In genomic region chr2:30795271-30795888, GRCm38 (mm10) we compare ENCODE assay signal across 8 mouse cellular contexts. TPM values are rescaled to one million over a fixed set of nuclear protein-coding genes. Genes with fewer than 3 reads are reported as not detected.
A peak's percentile ranks its signal among the peaks of the same experiment; 100 is the strongest.
DNase-seq lines count a peak whose midpoint lies in the region; ATAC-seq lines count a peak whose summit lies in the region.

No protein-coding gene starts in this region.

- no peaks in the 10 kb centered on the region for H3K36me3 ChIP-seq in erythroblast, embryonic 14.5 days (ENCODE audit: control insufficient read depth)
- H3K36me3 ChIP-seq in megakaryocyte, embryonic 14.5 days (replicated peaks; ENCODE audit: low read length), result no peaks in the 10 kb centered on the region
- no peaks in the 10 kb centered on the region for H3K36me3 ChIP-seq in limb, embryonic 15.5 days
- H3K36me3 ChIP-seq in stomach, embryonic 16.5 days (ENCODE audit: control insufficient read depth, insufficient read depth, low read length), result no peaks in the 10 kb centered on the region

- H3K4me2 ChIP-seq in limb, embryonic 15.5 days, result peak overlapping the region; percentile 71; the same call in 1 of the 2 replicates
- peak overlapping the region; percentile 71 for H3K4me2 ChIP-seq in stomach, embryonic 16.5 days (ENCODE audit: low read depth, low read length)

- DNase-seq in kidney, postnatal 4 days, result no peak

- H3K4me1 ChIP-seq in erythroblast, embryonic 14.5 days (ENCODE audit: control insufficient read depth), result peaks cover 22% of the 10 kb centered on the region
- peaks cover 56% of the 10 kb centered on the region for H3K4me1 ChIP-seq in megakaryocyte, embryonic 14.5 days
- H3K4me1 ChIP-seq in limb, embryonic 15.5 days, result peaks cover 38% of the 10 kb centered on the region
- H3K4me1 ChIP-seq in stomach, embryonic 16.5 days (ENCODE audit: control insufficient read depth, insufficient read depth, low read length), result peaks cover 21% of the 10 kb centered on the region

- 61% methylated on average over 7 of the region's 7 CpGs for WGBS in limb, embryonic 15.5 days
- WGBS in stomach, embryonic 16.5 days, result 74% methylated on average over 7 of the region's 7 CpGs

- peaks cover 58% of the 10 kb centered on the region for H3K27me3 ChIP-seq in erythroblast, embryonic 14.5 days (ENCODE audit: control insufficient read depth)
- H3K27me3 ChIP-seq in megakaryocyte, embryonic 14.5 days (replicated peaks), result peaks cover 59% of the 10 kb centered on the region
- 0 out of 2 replicates have a peak, but pooled peaks cover under 1% of the 10 kb centered on the region for H3K27me3 ChIP-seq in limb, embryonic 15.5 days
- H3K27me3 ChIP-seq in stomach, embryonic 16.5 days (ENCODE audit: control insufficient read depth, insufficient read depth, low read length), result no peaks in the 10 kb centered on the region

- H3K27ac ChIP-seq in limb, embryonic 15.5 days, result peak overlapping the region; percentile 71
- peak overlapping the region; percentile 53; the same call in 1 of the 2 replicates for H3K27ac ChIP-seq in stomach, embryonic 16.5 days (ENCODE audit: low read length)

- ATAC-seq in erythroblast, adult 5-6 weeks (replicated peaks; ENCODE audit: low FRiP score, poor library complexity, severe bottlenecking), result no peak
- ATAC-seq in megakaryocyte, adult 5-6 weeks (ENCODE audit: poor library complexity, severe bottlenecking), result no peak
- ATAC-seq in limb, embryonic 15.5 days (ENCODE audit: insufficient number of reproducible peaks, low FRiP score, low TSS enrichment, low read depth), result no peak
- ATAC-seq in stomach, embryonic 16.5 days (ENCODE audit: insufficient read depth, low FRiP score), result no peak
- no peak for ATAC-seq in frontal cortex, adult (ENCODE audit: low TSS enrichment)

- no peaks in the 10 kb centered on the region for H3K9me3 ChIP-seq in erythroblast, embryonic 14.5 days (ENCODE audit: control insufficient read depth, low read length)
- no peaks in the 10 kb centered on the region for H3K9me3 ChIP-seq in megakaryocyte, embryonic 14.5 days
- H3K9me3 ChIP-seq in limb, embryonic 15.5 days, result no peaks in the 10 kb centered on the region
- H3K9me3 ChIP-seq in stomach, embryonic 16.5 days (replicated peaks; ENCODE audit: control insufficient read depth, low read length), result no peaks in the 10 kb centered on the region

- 0 out of 2 replicates have a peak overlapping the region, but pooled peaks have one; percentile 20 for H3K9ac ChIP-seq in limb, embryonic 15.5 days
- peak overlapping the region; percentile 74 for H3K9ac ChIP-seq in stomach, embryonic 16.5 days (ENCODE audit: low read length)

- H3K4me3 ChIP-seq in erythroblast, embryonic 14.5 days (replicated peaks), result peak overlapping the region; percentile 59
- H3K4me3 ChIP-seq in megakaryocyte, embryonic 14.5 days (replicated peaks), result peak overlapping the region; percentile 93
- peak overlapping the region; percentile 44; the same call in 1 of the 2 replicates for H3K4me3 ChIP-seq in limb, embryonic 15.5 days
- H3K4me3 ChIP-seq in stomach, embryonic 16.5 days (replicated peaks; ENCODE audit: low read length), result peak overlapping the region; percentile 47

RNA-seq across cellular contexts. Expression of gene 1700001O22Rik, which starts 8.1 kb away (rescaled TPM):
- polyA plus RNA-seq in erythroblast, embryonic 14.5 days (2012), result not detected in 2 replicates
- total RNA-seq in erythroblast, adult 5-6 weeks (2015; ENCODE audit: low replicate concordance), result not detected in 2 replicates
- total RNA-seq in erythroblast, adult 5-6 weeks (2017; ENCODE audit: low replicate concordance), result not detected in 2 replicates
- not detected in 2 replicates for polyA plus RNA-seq in megakaryocyte, embryonic 14.5 days (2012; ENCODE audit: insufficient read depth, low replicate concordance)
- total RNA-seq in megakaryocyte, adult 5-6 weeks (2015), result not detected in 2 replicates
- 0.45 TPM in 1 of 2 replicates, not detected in the other for total RNA-seq in megakaryocyte, adult 5-6 weeks (2017)
- polyA plus RNA-seq in limb, embryonic 15.5 days (2015; fragmentation: Nextera tagmentation; extraction: Ambion mirVana), result 2.4 and 3.1 TPM in 2 replicates
- polyA plus RNA-seq in stomach, embryonic 16.5 days (2015; fragmentation: Nextera tagmentation; extraction: Ambion mirVana), result 1.5 and 1.7 TPM in 2 replicates

RNA-seq across cellular contexts. Expression of gene Ntmt1, which starts 12.2 kb away (rescaled TPM):
- 1.8 TPM in 2 replicates for polyA plus RNA-seq in erythroblast, embryonic 14.5 days (2012)
- total RNA-seq in erythroblast, adult 5-6 weeks (2015; ENCODE audit: low replicate concordance), result 2.7 TPM in 2 replicates
- 3.9 TPM in 1 of 2 replicates, not detected in the other for total RNA-seq in erythroblast, adult 5-6 weeks (2017; ENCODE audit: low replicate concordance)
- polyA plus RNA-seq in megakaryocyte, embryonic 14.5 days (2012; ENCODE audit: insufficient read depth, low replicate concordance), result 10.3 and 36.9 TPM in 2 replicates
- 4.1 and 9.5 TPM in 2 replicates for total RNA-seq in megakaryocyte, adult 5-6 weeks (2015)
- total RNA-seq in megakaryocyte, adult 5-6 weeks (2017), result 7.9 TPM in 2 replicates
- polyA plus RNA-seq in limb, embryonic 15.5 days (2015; fragmentation: Nextera tagmentation; extraction: Ambion mirVana), result 86.3 and 89.5 TPM in 2 replicates
- polyA plus RNA-seq in stomach, embryonic 16.5 days (2015; fragmentation: Nextera tagmentation; extraction: Ambion mirVana), result 71.5 and 80.0 TPM in 2 replicates

RNA-seq across cellular contexts. Expression of gene Asb6, which starts 34.8 kb away (rescaled TPM):
- polyA plus RNA-seq in erythroblast, embryonic 14.5 days (2012), result 16.3 and 18.5 TPM in 2 replicates
- total RNA-seq in erythroblast, adult 5-6 weeks (2015; ENCODE audit: low replicate concordance), result 13.6 and 19.2 TPM in 2 replicates
- total RNA-seq in erythroblast, adult 5-6 weeks (2017; ENCODE audit: low replicate concordance), result 40.6 and 42.2 TPM in 2 replicates
- 14.8 and 21.5 TPM in 2 replicates for polyA plus RNA-seq in megakaryocyte, embryonic 14.5 days (2012; ENCODE audit: insufficient read depth, low replicate concordance)
- total RNA-seq in megakaryocyte, adult 5-6 weeks (2015), result 4.3 and 6.1 TPM in 2 replicates
- 12.6 and 17.1 TPM in 2 replicates for total RNA-seq in megakaryocyte, adult 5-6 weeks (2017)
- polyA plus RNA-seq in limb, embryonic 15.5 days (2015; fragmentation: Nextera tagmentation; extraction: Ambion mirVana), result 32.8 and 34.4 TPM in 2 replicates
- polyA plus RNA-seq in stomach, embryonic 16.5 days (2015; fragmentation: Nextera tagmentation; extraction: Ambion mirVana), result 28.0 and 30.0 TPM in 2 replicates

RNA-seq across cellular contexts. Expression of gene Prrx2, which starts 39.4 kb away (rescaled TPM):
- polyA plus RNA-seq in erythroblast, embryonic 14.5 days (2012), result not detected in 2 replicates
- total RNA-seq in erythroblast, adult 5-6 weeks (2015; ENCODE audit: low replicate concordance), result not detected in 2 replicates
- total RNA-seq in erythroblast, adult 5-6 weeks (2017; ENCODE audit: low replicate concordance), result not detected in 2 replicates
- not detected in 2 replicates for polyA plus RNA-seq in megakaryocyte, embryonic 14.5 days (2012; ENCODE audit: insufficient read depth, low replicate concordance)
- total RNA-seq in megakaryocyte, adult 5-6 weeks (2015), result not detected in 2 replicates
- not detected in 2 replicates for total RNA-seq in megakaryocyte, adult 5-6 weeks (2017)
- polyA plus RNA-seq in limb, embryonic 15.5 days (2015; fragmentation: Nextera tagmentation; extraction: Ambion mirVana), result 47.6 and 65.0 TPM in 2 replicates
- 3.5 and 3.9 TPM in 2 replicates for polyA plus RNA-seq in stomach, embryonic 16.5 days (2015; fragmentation: Nextera tagmentation; extraction: Ambion mirVana)
